Mouse (Mus musculus): ENCODE measurements around the gene Adcy9.

Gene Adcy9

GRCm38 (mm10) chr16:4420298-4421054 lies at the start of gene Adcy9:
Gene Adcy9, minus strand, starts transcription at chr16:4420498.
- peak; percentile 83 for DNase-seq (ENCODE audit: low read depth, low spot score)

GRCm38 (mm10) chr16:4469599-4470352 lies 49.5 kb upstream of the Adcy9 start:
- no peak for DNase-seq (ENCODE audit: low read depth, low spot score)

- no peak for DNase-seq (ENCODE audit: low read depth, low spot score)
Observed at GRCm38 (mm10) chr16:4464529-4465089, 44.3 kb upstream of the Adcy9 start.

GRCm38 (mm10) chr16:4457927-4458326 lies 37.6 kb upstream of the Adcy9 start:
- no peak for DNase-seq (ENCODE audit: low read depth, low spot score)

GRCm38 (mm10) chr16:4456391-4456790 lies 36.1 kb upstream of the Adcy9 start:
- DNase-seq (ENCODE audit: low read depth, low spot score): no peak

- no peak for DNase-seq (ENCODE audit: low read depth, low spot score)
Observed at GRCm38 (mm10) chr16:4455693-4456092, 35.4 kb upstream of the Adcy9 start.

- DNase-seq (ENCODE audit: low read depth, low spot score): no peak
Observed at GRCm38 (mm10) chr16:4454563-4454962, 34.3 kb upstream of the Adcy9 start.

GRCm38 (mm10) chr16:4449418-4449817 lies 29.1 kb upstream of the Adcy9 start:
- DNase-seq (ENCODE audit: low read depth, low spot score): no peak

GRCm38 (mm10) chr16:4448235-4448634 lies 27.9 kb upstream of the Adcy9 start:
- DNase-seq (ENCODE audit: low read depth, low spot score): no peak

GRCm38 (mm10) chr16:4446395-4446794 lies 26.1 kb upstream of the Adcy9 start:
- DNase-seq (ENCODE audit: low read depth, low spot score): no peak

- DNase-seq (ENCODE audit: low read depth, low spot score): no peak
Observed at GRCm38 (mm10) chr16:4444378-4444777, 24.1 kb upstream of the Adcy9 start.

- DNase-seq (ENCODE audit: low read depth, low spot score): no peak
Observed at GRCm38 (mm10) chr16:4439302-4440066, 19.2 kb upstream of the Adcy9 start.

- no peak for DNase-seq (ENCODE audit: low read depth, low spot score)
Observed at GRCm38 (mm10) chr16:4436738-4437137, 16.4 kb upstream of the Adcy9 start.

GRCm38 (mm10) chr16:4435371-4435770 lies 15.1 kb upstream of the Adcy9 start:
- DNase-seq (ENCODE audit: low read depth, low spot score): no peak

- no peak for DNase-seq (ENCODE audit: low read depth, low spot score)
Observed at GRCm38 (mm10) chr16:4431841-4432240, 11.5 kb upstream of the Adcy9 start.

GRCm38 (mm10) chr16:4431013-4431412 lies 10.7 kb upstream of the Adcy9 start:
- no peak for DNase-seq (ENCODE audit: low read depth, low spot score)

- DNase-seq (ENCODE audit: low read depth, low spot score): no peak
Observed at GRCm38 (mm10) chr16:4430232-4430631, 9.9 kb upstream of the Adcy9 start.

GRCm38 (mm10) chr16:4425658-4426234 lies 5.4 kb upstream of the Adcy9 start:
- DNase-seq (ENCODE audit: low read depth, low spot score): no peak

- DNase-seq (ENCODE audit: low read depth, low spot score): no peak
Observed at GRCm38 (mm10) chr16:4423613-4424012, 3.3 kb upstream of the Adcy9 start.

GRCm38 (mm10) chr16:4422991-4423390 lies 2.7 kb upstream of the Adcy9 start:
- no peak for DNase-seq (ENCODE audit: low read depth, low spot score)

- DNase-seq (ENCODE audit: low read depth, low spot score): peak; percentile 25
Observed at GRCm38 (mm10) chr16:4419546-4420297, 576 bp downstream of the Adcy9 start.

All from retina, postnatal 7 days (tissue).